Mouse (Mus musculus) heart, adult 8-10 months (tissue): ENCODE measurements around the gene Map3k20. TPM values are rescaled to one million over a fixed set of nuclear protein-coding genes. Genes with fewer than 3 reads are reported as not detected.

Source experiments
- DNase-seq: peaks from one replicate; pipeline ENCODE4 v3.0.0; 2022; ENCODE audit warnings: low spot score
- total RNA-seq, 4 experiments: library from RNA; stranded (reverse); gene quantifications; 2 replicates each; pipeline ENCODE4 v1.2.4; 2022

Gene Map3k20
- total RNA-seq, result 100 to 1,000 TPM; 281 to 324 (median 299) TPM

DNA sequence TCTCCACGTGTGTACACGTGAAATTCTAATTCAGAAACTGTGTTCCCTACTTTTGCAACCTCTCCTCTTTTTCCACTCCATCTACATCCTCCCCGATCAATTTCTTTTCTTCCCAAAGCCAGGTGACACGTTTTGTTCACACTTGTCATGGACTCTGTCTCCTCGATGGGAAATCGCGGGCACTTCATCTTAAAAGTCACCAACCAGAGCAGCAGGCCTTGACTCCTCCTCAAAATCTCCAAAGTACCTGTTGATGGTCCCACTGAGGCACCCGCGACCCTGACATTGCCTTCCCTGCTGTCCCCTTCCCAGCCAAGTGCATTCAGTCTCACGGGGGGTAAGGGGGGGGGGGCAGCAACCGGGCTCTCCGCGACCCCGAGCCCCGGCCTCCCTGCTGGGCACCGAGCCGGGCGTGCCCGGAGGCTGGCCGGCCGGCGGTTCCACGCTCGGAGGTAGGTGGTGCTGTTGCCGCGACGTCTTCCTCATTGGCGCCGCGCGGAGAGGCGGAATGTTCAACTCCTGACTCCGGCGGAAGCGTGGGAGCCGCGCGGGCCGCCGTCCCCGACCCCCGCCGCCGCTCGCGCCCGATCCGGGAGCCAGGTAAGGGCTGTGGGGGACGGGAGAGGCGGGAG lies at the start of gene Map3k20:
Gene Map3k20 (plus strand): TSS at position 382 of the 632 bp plus-strand sequence.
- DNase-seq, result peak; percentile 72

- DNase-seq, result no peak
These were observed 47.0 kb upstream of the Map3k20 start for GRCm38 (mm10) chr2:72238421-72238820.

- no peak for DNase-seq
These were observed 46.5 kb upstream of the Map3k20 start for GRCm38 (mm10) chr2:72238925-72239324.

DNA sequence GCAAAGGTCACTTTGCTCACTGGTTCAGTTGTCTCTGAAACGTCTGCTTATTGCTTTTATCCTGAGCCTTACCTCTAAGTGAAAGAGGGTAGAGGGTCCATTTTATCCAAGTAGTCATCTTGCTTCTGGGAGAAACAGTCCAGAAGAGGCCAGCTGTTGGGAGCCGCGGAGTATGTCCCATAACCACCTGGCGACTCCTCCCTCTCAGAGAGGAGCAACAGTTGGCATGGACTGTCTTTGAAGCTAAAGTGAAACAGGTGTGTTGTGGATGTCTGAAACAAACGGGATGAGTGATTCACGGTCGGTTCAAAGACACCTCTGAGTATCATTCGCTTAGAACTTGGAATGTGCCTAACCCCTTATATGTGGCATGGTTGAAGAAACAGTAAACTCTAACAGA lies 46.0 kb upstream of the Map3k20 start:
- no peak for DNase-seq

DNA sequence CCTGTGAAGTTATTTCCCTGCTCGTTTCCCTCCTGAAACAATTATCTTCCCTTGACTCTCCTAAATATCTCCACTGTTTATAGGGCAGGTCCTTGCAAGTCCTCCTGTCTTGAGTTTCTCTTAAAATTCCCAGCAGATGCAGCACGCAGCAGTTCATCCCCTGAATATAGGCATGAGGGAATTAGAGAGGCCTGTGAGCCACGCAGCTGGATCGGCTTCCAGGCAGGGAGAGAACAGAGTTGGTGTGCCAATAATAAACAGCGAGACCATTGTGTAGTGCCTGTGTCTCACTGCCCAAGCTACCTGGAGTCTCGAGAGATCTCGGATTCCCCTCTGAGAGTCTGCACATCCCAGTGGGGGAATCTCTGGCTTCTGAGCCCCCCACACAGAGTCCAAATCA lies 45.4 kb upstream of the Map3k20 start:
- no peak for DNase-seq

DNA sequence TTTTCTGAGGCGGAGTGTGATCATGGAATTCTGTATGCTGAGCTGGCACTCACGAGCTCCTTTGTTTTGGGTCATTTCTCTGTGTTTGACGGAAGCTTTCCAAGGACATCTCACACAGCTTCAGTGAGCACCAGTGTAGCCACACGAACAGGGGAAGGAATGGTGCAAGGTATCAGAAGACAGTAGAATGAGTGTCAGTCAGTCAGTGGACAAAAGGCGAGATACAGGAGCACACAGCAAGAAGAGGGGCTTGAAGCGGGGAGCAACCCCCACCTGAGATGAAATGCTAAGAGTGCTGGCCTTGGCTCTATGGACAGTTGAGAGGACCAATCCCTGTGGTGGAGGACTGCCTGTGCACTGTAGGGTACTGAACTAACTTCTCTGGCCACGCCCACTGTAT lies 44.7 kb upstream of the Map3k20 start:
- DNase-seq, result no peak

- DNase-seq, result peak; percentile 11
These were observed 43.5 kb upstream of the Map3k20 start for GRCm38 (mm10) chr2:72241714-72242472.

DNA sequence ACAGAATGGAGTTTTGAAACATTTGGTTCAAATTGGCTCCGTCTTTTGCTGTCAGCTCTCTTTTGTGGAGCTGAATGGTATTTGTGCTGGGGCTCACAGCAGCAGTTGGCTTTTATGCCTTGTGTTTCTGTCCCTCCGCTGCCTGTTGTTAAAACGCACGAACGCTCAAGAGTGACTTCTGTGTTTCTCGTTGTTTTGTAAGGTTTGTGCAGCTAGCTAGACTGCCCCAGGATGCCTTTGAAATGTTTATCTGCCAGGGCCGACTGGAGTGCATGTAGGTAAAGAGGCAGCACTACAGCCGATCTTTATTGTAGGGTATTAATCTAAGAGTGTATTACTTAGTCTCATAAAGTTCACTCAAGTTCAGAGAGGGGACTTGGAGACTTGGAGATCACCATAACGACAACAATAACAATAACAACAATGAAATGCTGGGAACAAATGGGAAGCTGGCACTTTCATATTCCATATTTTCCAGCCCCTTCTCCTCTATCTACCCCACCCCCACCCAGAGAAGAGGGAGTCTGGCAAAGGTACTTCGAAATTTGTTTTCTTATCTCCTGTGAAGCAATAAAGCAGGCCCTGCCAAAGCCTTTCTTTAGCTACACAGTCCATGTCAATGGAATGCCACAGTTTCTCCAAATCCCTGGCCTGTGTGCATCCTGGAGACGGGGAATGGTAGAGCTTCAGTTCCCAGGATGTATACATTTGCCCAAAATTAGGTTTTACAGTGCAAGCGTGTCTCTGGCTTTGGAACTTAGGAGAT lies 42.3 kb upstream of the Map3k20 start:
- peak; percentile 40 for DNase-seq

- no peak for DNase-seq
These were observed 39.8 kb upstream of the Map3k20 start for GRCm38 (mm10) chr2:72245631-72246030.

DNA sequence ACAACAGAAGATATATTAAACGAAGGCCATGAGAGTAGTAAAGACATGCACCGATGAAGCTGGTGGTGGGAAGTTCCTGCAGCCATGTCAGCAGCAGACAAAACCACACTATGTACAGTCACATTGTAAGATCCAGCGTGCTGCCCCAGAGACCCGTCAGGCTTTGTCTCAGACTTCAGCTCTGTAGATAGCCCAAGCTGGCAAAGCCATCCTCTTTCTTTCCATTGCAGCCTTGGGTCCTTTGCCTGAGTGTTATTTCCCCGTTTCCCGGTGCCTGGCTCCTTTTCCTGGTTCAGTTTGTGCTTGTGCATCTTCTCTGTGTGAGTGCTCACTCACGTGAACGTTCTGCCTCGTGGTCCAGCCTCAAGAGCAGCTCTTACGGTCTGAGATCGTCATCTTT lies 39.1 kb upstream of the Map3k20 start:
- no peak for DNase-seq

GRCm38 (mm10) chr2:72247819-72248218 lies 37.6 kb upstream of the Map3k20 start:
- no peak for DNase-seq

DNA sequence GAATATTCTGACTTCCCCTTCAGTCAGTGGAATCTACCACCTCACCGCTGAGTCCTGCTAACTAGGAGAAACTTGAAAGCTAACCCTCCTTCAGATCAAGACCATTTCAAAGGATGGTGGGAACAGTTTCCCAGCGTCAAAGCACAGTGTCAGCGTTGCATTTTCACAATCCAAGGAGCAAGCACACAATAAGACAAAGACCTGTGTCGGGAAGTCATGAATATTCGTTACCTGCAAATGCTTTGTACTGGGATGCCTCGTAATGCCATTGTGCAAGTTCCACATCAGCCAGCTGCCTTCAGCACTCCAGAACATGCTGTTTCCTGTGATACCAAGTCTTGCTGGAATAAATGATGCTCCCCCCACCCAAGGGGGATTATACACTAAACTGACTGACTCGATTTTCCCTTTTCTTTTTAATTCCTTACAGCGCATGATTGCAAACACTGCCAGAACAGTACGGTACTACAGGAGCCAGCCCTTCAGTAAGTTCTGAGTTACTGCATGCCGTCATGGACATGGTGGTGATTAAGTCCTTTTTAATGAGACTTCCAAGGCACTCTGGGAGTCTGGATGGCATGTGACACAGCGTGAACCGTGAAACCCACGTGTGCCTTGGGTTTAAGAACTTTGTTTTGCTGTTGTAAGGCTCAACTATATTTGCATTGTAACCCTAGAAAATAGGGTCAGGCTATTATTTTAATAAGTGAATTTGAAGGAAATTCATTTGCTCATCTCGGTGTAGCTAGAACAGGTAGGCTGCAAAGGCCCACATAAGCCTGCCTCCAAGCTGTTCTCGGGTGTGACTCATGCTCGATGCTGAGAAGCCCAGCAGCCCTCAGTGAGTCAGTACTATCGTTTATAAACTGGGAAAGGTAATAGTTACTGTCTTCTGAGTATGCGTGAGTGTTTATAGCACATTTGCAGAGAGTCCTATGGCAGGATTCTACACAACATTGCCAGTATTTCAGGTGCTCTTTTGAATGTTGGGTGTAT lies 32.6 kb upstream of the Map3k20 start:
- DNase-seq, result no peak

GRCm38 (mm10) chr2:72253882-72254281 lies 31.6 kb upstream of the Map3k20 start:
- no peak for DNase-seq

DNA sequence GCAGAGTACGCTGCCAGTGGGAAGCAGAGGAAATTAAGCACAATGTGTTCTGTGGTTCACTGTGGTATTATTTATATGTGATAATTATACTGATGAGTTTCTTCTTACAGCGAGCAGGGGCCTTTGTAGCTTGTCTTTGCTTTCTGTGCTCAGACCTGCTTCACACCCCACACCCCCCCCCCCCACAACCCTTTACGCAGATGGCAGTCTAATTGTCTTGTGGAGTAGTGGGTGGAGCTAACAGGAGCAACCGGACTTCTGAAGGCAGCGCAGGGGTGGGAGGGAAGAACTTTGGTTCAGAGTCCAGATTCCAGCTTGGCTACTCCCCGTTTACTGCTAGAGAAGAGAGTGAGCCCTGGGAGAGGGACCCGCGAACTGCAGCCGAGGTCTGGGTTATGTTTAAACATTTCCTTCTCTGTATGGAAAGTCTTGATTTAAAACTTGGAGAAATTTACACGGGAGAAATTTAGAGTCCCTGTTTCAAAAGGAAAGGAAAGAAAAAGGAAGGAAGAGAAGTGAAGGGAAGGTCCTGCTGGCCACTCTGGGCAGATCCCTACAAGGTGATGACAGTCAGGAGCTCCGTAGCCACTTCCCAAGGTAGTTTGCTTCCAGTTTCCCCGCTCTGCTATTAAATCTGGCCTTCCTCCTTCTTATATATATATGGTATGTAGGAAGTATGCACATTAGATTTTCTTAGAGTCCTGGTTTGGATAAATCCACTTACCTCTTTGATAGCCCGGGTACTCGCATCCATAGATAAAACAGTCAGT lies 30.4 kb upstream of the Map3k20 start:
- no peak for DNase-seq

DNA sequence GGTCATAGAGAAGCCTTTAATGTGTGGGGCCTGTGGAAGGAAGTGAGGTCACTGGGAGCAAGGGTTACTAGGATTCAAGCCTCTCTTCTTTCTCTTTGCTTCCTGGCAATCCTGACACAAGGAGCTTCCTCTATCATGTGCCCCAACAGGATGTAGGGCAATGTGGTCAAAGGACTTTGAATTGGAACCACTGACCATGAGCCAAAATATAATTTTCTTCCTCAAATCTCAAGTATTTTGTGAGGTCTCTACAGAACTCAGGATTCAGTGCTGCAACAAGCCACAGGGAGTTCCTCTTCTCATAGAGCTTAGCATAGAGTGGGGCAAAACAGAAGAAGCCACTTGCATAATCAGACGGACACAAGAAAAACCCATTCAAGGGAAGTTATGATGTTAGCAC lies 24.7 kb upstream of the Map3k20 start:
- no peak for DNase-seq

GRCm38 (mm10) chr2:72262814-72263480 lies 22.5 kb upstream of the Map3k20 start:
- no peak for DNase-seq

DNA sequence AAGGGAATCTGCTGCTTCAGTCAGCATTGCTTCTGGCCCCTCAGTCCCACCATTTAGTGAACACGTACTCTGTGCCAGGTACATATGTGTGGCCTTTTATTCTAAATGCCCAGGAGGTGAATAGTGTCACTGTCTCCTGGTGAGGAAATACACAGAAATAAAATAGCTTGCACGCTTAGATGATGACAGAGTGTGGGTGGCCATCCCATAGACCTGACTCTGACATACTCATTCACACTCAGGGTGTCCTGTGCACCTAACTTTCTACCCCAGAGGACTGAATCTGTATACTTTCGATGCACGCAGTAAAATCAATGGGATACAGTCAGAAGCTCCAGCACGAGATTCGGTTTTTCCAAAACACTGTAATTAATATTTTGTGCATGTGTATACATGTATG lies 18.0 kb upstream of the Map3k20 start:
- DNase-seq, result no peak

- DNase-seq, result no peak
These were observed 15.6 kb upstream of the Map3k20 start for GRCm38 (mm10) chr2:72269651-72270341.

- no peak for DNase-seq
These were observed 7.1 kb upstream of the Map3k20 start for GRCm38 (mm10) chr2:72278247-72278873.
